Mouse (Mus musculus): ENCODE measurements around the gene Dnaic1. TPM values are rescaled to one million over a fixed set of nuclear protein-coding genes. Genes with fewer than 3 reads are reported as not detected.
"Not testable (repeated sequence)": the region's sequence is repeated elsewhere in the genome, so short reads cannot be mapped to it uniquely, and the experiment has no call there.

The Dnaic1 gene
- total RNA-seq, 2 experiments from 2014 or later = 7.8 to 9.0 TPM

GRCm38 (mm10) chr4:41663614-41664013, 94.0 kb downstream of the Dnaic1 start:
- no peak for DNase-seq (ENCODE audit: low spot score in 2 of 2)

GRCm38 (mm10) chr4:41664533-41664932, 95.0 kb downstream of the Dnaic1 start:
- no peak for DNase-seq (ENCODE audit: low spot score in 2 of 2)

- no peak for DNase-seq (ENCODE audit: low spot score in 2 of 2)
Measured at GRCm38 (mm10) chr4:41665009-41665675, 95.6 kb downstream of the Dnaic1 start.

- no peak for DNase-seq (ENCODE audit: low spot score in 2 of 2)
Measured at GRCm38 (mm10) chr4:41666646-41667045, 97.1 kb downstream of the Dnaic1 start.

GRCm38 (mm10) chr4:41670836-41671235, 101.3 kb downstream of the Dnaic1 start:
- DNase-seq (ENCODE audit: low spot score in 2 of 2) = no peak

- DNase-seq (ENCODE audit: low spot score in 2 of 2) = no peak
Measured at GRCm38 (mm10) chr4:41671500-41671899, 101.9 kb downstream of the Dnaic1 start.

GRCm38 (mm10) chr4:41671963-41672480, 102.4 kb downstream of the Dnaic1 start:
- no peak for DNase-seq (ENCODE audit: low spot score in 2 of 2)

GRCm38 (mm10) chr4:41672522-41672963, 103.0 kb downstream of the Dnaic1 start:
- DNase-seq (ENCODE audit: low spot score in 2 of 2) = no peak

GRCm38 (mm10) chr4:41673186-41673585, 103.6 kb downstream of the Dnaic1 start:
- DNase-seq (ENCODE audit: low spot score in 2 of 2) = no peak

- peak in 1 of 2 experiments; percentile 15 for DNase-seq (ENCODE audit: low spot score in 2 of 2)
Measured at GRCm38 (mm10) chr4:41676248-41677005, 106.9 kb downstream of the Dnaic1 start.

GRCm38 (mm10) chr4:41677006-41677629, 107.5 kb downstream of the Dnaic1 start:
- DNase-seq (ENCODE audit: low spot score in 2 of 2) = no peak

- no peak for DNase-seq (ENCODE audit: low spot score in 2 of 2)
Measured at GRCm38 (mm10) chr4:41678863-41679262, 109.3 kb downstream of the Dnaic1 start.

GRCm38 (mm10) chr4:41679291-41679690, 109.7 kb downstream of the Dnaic1 start:
- no peak for DNase-seq (ENCODE audit: low spot score in 2 of 2)

- DNase-seq (ENCODE audit: low spot score in 2 of 2) = peak; percentile 43 to 62
Measured at GRCm38 (mm10) chr4:41681176-41681575, 111.6 kb downstream of the Dnaic1 start.

GRCm38 (mm10) chr4:41681947-41682346, 112.4 kb downstream of the Dnaic1 start:
- DNase-seq (ENCODE audit: low spot score in 2 of 2) = peak in 1 of 2 experiments; percentile 48

- DNase-seq (ENCODE audit: low spot score in 2 of 2) = no peak
Measured at GRCm38 (mm10) chr4:41682789-41683188, 113.2 kb downstream of the Dnaic1 start.

GRCm38 (mm10) chr4:41683303-41683702, 113.7 kb downstream of the Dnaic1 start:
- not testable (repeated sequence) for DNase-seq (ENCODE audit: low spot score in 2 of 2)

GRCm38 (mm10) chr4:41684131-41684930, 114.8 kb downstream of the Dnaic1 start:
- DNase-seq (ENCODE audit: low spot score in 2 of 2) = not testable (repeated sequence)

- DNase-seq (ENCODE audit: low spot score in 2 of 2) = not testable (repeated sequence)
Measured at GRCm38 (mm10) chr4:41684931-41685453, 115.4 kb downstream of the Dnaic1 start.

- not testable (repeated sequence) for DNase-seq (ENCODE audit: low spot score in 2 of 2)
Measured at GRCm38 (mm10) chr4:41685882-41686492, 116.4 kb downstream of the Dnaic1 start.

All from layer of hippocampus, adult 18-20 months (tissue).